Mouse (Mus musculus) yolk sac, embryonic 10.5 days (tissue): ENCODE results near the gene Snrpa.
"Not testable (repeated sequence)": the region's sequence is repeated elsewhere in the genome, so short reads cannot be mapped to it uniquely, and the experiment has no call there.

ENCODE experiments used
- DNase-seq: peaks from one replicate; pipeline ENCODE4 v3.0.0-alpha.2; 2017; ENCODE audit warnings: low spot score

Gene Snrpa

DNA sequence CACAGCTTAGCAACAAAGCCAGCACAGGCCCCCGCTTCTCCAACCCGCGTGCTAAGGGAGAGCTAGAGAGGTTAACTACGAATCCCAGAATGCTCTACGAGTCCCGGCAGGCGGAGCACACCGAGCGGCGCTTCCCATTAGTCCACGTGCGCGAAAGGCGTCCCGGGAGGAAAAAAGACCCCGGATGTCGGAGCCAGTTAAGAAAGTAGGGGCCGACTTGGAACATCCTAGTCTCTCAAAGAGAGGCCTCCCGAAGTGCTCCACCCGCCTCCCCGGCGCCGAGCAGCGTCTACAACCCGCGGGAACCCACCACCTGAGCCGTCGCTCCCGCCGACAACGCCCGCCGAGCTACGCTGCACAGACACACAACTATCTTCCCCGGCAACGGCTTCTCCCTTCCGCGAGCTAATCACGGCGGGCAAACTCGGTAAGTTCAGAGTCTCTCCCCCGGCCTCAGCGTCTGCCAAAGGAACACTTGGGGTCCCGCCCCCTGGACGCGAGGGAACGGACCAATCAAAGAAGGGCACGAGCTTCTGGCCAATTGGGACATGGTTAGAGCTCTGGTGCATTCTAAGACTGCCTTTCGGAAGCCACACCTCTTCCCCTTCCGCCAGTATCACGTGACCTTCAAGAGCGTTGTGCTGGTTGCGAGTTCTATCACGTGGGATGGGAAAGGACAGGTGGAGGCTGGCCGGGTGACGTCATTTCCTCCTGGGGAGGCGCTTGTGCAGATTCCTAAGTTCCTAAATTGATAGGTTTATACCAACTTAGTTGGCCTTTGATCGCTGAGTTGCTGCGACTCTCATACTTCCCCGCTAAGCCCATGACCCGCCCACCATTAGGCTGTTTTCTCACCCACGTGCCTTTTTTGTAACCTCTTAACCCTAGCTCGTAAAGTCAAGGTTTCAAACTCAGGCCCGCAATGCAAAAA is at the start of gene Snrpa, which contains the start of gene BC024978:
Snrpa (minus strand) TSS at position 591 of the 931 bp plus-strand sequence.
BC024978 (plus strand) TSS at position 101 of the 931 bp plus-strand sequence.
- peak; percentile 98 for DNase-seq

DNA sequence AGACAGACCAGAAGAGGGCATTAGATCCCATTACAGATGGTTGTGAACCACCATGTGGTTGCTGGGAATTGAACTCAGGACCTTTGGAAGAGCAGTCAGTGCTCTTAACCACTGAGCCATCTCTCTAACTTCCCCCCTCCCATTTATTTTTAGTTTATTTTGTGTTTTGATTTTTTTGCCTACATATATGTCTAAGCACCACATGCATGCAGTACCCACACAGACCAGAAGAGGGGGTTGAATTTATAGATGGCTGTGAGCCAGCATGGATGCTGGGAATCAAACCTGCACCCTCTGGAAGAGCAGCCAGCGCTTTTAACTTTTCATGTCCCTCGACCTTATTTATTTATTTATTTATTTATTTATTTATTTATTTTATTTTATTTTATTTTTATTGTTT is 48.0 kb upstream of the Snrpa start:
- not testable (repeated sequence) for DNase-seq

DNA sequence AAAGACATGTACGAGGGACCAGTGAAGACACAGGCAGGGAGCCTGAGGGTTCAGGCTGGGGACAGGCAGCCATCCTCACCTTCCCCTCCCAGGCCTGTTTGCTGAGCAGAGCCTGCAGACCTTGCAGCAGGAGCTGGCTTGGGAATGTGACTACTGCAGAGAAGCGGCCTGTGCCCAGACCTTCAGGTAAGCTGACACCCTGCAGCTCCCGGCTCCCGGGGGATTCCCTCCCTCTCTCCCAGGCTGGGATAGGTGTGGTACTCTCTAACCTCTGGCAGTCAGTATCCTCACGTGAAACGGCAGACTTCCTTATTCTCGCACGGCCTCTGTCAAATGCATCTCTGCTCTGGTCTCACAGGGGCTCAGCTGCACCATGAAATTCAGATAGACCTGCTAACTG is 47.1 kb upstream of the Snrpa start:
- no peak for DNase-seq

DNA sequence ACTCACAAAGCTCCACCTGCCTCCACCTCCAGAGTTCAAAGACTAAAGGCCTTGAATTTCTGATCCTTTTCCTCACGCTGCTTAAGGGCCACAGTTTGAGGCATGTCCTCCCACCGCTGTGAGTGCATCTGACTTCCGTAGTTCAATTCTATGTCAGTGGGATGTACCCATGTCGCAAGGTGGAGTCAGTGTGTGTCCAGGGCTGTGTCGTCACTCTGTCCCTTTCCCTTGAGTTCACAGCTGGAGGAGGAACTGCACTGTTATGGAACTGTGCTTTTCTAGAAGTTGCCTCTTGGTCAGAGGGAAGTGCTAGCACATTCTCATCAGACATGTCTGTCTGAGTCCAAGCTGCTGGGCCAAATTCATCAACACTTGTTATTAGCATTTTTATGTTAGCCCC is 42.5 kb upstream of the Snrpa start:
- DNase-seq, result no peak

DNA sequence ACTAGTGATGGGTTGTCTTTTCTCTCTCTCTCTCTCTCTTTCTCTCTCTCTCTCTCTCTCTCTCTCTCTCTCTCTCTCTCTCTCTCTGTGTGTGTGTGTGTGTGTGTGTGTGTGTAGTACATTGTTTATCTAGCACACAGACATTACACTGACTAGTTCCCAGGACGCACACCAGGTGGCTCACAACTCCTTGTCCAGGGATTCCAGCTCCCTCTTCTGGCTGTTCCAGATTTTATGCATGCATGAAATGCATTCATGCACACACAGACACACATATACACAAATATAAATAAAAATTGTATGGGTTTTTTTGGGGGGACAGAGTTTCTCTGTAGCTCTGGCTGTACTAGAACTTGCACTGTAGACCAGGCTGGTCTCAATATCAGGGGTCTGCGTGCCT is 41.5 kb upstream of the Snrpa start:
- DNase-seq, result no peak

DNA sequence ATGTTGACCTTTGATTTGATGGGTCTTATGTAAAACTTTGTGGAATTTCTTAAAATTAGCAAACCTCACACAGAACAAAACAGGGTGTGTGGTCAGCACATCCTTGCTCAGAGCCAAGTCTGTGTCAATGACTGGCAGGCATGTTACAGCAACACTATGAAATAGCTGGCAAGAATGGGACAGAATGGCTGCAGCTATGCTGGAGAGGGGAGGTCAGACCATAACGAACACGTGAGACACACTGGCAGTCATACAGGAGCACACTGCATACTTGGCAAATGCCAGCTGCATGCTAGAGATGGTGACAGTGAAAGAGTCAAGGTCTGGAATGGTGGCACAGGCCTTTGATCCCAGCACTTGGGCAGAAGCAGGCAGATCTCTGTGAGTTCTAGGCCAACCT is 39.7 kb upstream of the Snrpa start:
- no peak for DNase-seq

DNA sequence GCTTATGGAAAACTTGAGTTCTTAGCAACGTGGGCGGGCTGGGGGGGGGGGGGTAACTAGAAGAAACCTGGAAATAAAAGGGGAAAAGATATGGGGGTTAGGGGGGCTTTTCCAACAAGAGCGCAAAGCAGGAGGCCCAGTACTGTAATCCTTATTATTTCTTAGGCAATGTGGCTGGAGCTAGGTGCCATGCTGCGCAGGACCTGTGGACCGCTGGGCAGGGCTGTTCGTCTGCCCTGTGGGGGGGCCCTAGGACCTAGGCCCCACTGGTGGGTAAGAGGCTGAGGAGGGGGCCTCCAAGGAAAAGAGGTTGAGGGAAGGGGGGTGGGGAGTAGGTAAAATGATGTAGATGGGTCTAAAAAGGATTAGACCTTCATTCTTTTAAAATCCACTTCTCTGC is 37.2 kb upstream of the Snrpa start:
- DNase-seq, result no peak

DNA sequence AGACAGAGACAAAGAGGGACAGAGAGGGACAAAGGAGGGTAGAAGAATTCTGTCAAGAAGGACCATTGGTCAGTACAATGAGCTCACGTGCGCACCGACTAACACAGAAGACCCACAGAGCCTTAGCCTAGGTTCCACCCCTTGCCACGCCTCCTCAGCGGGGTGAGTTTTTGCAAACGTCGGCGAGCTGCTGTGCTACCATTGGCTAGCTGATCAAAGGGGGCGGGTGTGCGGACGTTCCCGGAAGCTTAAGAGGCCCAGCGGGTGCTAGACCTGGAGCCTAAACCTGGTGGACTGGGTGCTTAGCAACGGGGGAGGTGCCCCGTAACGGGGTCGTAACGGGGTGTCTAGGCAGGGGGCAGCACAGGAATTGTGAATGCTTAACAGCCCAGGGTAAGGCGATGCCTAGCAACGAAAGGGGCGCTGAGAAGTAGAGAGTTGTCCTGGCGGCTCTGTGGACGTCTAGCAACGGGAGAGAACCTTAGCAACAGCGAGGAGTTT is 36.8 kb upstream of the Snrpa start, which contains the start of gene Coq8b:
Coq8b (plus strand) TSS at position 243 of the 501 bp plus-strand sequence.
- DNase-seq, result peak; percentile 97

DNA sequence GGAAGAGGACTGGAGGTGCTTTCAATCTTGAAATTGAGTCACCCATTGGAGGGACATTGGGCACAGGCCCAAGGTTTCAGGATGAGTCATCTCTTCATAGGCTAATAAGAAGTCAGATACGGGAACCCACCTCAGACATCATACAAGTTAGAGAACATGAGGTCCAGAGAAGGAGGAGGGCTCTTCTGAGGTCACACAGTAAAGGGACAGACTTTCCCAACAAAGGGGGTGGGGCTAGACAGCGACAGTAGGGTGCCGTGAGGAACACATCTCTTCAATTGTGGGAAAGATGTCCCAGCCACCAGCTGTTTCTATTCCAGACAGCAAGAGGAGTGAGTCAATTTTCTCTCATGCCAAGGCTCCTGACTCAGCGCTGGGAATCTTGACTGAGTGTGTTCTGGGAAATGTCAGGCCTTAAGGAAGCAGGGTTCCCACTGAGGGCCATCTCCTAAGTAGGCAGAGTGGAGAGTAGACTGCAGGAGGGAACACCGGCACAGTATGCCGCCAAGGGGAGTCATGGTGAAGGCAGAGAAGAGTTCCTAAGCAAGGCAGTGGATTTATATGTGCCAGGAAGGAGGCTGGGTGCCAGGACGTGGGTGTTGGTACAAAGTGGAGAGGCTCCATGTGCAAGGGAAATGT is 35.7 kb upstream of the Snrpa start:
- DNase-seq, result no peak

DNA sequence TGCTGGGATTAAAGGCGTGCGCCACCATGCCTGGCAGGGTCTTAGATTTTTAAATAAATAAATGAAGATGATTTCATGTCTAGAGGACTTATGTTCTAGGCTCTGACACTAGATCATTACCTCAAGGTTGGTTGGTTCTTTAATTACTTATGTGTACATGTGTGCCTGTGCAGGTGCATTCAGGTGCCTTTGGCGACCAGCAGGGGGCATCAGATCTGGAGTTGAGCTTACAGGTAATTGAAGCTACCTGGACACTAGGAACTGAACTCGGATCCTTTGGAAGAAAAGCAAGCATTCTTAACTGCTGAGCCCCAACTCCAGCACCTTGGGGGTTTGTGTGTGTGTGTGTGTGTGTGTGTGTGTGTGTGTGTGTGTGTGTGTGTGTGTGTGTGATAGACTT is 34.7 kb upstream of the Snrpa start:
- DNase-seq, result no peak

DNA sequence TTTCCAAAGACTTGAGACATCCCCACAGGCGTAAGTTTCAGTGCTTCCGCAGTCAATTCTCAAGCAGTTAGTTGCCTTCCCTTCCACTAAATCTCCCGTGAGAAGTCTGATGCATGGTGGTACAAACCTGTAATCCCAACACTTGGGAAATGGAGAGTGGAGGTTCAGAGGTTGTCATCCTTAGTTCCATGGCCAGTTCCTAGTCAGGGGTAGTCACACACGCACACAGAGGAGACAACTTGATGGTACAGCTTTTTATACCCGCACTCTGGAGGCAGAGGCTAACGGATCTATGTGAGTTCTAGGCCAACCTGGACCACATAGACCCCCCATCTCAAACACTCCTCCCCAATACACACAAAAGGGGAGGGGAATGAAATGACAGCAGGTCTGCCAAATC is 32.8 kb upstream of the Snrpa start:
- DNase-seq, result no peak

DNA sequence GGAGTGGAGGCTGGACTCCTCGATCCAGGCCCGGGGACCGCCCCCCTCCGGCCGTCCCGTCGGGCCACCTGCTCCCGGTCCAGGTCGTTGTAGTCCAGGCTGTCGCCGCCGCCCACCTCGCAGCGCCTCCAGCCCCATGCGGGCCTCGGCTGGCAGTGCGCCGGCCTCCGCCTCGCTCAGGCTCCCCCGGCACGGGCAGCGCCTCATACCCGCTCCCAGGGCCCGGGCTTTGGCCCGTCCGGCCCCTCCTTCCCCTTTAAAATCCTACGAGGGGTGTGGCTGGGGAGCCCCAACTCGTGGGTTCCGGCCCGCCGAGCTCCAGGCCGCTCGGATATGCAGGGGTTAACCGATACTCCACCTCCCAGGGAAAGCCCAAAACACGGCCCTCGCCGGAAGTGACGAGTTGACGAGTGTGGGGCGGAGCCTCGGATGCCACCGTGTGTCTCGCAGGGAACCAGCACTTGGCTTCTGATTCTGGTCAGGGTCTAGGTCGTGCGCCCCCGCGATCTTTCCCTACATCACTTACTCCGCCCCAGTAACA is 32.3 kb upstream of the Snrpa start, which contains the start of gene Itpkc:
Itpkc (minus strand) TSS at position 381 of the 541 bp plus-strand sequence.
- DNase-seq, result peak; percentile 95

DNA sequence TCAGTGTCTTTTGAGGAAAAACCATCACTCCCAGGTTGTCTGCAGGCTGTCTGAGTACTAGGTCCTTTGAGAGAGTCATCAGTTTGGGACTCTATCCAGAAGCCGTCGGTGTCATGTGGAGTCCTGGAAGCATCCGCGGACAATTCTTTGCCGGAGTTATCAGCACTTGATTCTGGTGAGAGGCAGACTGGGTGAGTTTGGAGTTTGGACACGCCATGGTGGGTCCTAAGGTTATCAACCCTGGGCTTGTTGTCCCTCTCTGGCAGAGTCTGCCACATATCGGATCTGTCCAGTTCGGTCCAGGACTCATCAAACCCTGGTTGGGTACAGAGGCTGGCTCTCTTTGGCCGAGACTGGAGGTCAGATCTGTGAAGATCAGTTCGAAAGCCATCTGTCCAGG is 31.6 kb upstream of the Snrpa start:
- no peak for DNase-seq

DNA sequence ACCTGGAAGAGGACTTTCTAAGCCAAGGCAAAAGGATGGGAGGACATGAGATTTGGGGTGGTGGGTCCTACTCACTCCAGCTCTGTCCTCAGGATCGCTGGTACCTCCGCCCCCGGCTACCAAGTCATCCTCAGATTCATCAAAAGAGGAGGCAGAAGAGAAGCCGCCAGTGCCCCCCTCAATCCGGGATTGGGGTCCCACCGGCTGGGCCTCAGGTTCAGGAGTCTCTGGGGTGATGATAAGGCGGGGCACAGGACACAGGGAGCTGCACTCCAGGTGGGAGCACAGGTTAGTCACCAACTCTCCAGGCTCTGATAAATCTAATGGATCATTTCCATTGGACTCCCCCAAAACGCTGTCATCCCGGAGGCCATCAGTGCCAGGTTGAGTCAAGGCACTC is 31.2 kb upstream of the Snrpa start:
- DNase-seq, result no peak

DNA sequence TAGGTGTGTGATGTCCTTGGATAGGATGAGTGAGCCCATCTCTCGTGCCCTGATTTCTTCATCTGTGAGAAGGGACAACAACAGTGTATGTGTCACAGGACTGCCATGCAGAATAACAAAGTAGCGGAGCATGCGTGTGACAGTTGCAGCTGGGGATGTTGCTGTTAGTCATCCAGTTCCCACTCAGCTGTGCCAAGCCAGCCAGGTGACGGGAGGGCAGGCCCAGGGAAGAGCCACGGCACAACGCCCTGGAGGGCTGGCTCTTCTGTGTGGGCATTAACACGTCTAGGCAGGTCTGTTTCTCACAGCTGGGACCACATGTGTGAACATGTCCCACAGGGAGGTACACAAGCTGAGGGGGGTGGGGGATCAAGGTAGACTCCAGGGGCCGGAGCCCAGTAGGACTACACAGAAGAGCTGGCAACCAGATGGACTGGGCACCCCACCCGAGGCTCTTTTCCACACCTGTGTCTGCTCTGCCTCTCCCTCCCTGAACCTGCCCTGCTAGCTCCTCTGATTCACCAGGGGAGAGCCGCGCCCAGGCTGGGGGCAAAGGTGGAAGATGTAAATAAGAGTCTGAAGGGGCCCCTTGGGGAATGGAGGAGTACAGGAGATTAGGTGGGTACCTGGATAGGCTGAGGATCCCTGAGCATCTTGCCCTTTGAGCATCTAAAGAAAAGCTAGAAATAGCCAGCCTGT is 29.0 kb upstream of the Snrpa start:
- no peak for DNase-seq

DNA sequence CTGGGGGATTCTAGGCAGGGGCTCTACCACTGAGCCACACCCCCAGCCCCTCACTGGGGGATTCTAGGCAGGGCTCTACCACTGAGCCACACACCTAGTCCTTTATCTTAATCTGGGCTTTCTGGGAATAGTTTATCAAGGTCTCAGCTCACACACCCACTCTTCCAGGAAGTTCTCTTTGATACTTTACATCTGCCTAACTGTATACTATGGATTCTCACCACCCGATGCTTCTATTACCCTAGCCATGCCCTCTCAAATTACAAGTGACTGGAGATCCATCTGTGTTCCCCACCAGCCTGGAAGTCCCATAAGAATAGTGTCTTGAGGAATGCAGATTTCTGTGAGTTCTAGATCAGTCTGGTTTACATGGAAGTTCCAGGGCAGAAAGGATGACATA is 26.5 kb upstream of the Snrpa start:
- no peak for DNase-seq

DNA sequence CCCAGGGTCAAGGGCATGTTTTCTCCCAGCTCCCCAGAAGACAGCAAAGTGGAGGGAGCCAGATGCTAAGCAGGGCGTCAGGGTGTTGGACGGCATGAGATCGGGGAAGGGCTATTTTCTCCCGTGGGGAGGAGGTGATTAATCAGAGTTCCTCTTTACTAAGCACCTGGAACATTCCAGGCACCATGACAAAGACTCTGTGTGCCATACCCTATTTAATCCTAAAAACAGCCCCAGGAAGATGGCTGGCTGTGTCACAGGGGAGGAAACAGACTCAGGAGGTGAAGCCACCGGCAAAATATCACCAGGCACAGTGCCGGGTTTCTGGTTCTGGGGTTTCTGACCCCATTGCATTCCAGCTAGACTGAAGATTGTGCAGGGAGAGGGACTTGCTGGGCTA is 25.9 kb upstream of the Snrpa start:
- no peak for DNase-seq

DNA sequence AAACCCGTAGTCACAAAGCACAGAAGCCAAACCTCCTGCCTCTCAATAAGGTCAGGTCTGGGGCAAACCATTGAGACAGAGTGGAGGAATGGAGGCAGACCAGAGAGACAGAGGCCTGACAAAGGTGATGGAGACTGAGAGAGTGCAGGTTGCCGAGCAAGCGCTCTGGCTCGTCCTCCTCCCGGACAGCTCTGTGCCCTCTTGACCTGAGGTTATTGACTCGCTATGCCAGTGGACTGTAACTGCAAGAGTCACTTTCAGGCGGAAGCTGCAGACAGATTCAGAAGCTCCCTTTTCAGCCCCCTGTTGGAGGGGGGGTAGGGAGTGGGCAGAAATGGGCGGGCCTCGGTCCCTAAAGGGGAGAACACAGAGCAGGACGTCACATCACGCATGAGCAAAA is 23.9 kb upstream of the Snrpa start:
- DNase-seq, result no peak

DNA sequence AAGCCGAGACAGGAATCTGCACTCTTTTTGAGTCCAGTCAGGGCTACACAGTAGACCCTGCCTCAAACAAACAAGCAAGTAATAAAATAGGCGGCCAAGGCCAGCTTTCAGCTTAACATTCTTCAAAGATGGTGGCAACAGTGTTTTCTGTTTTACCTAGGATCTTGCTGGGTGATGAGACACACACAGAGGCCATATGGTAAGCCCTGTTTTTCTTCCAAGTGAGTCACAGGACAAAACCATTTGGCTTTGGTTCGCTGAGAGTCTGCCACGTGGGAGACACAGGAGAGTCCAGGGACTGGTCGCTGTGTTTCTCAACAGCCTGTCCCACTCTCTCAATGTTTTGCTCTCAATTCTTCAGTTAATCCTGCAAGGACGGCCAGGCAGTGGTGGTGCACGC is 22.5 kb upstream of the Snrpa start:
- DNase-seq, result no peak

DNA sequence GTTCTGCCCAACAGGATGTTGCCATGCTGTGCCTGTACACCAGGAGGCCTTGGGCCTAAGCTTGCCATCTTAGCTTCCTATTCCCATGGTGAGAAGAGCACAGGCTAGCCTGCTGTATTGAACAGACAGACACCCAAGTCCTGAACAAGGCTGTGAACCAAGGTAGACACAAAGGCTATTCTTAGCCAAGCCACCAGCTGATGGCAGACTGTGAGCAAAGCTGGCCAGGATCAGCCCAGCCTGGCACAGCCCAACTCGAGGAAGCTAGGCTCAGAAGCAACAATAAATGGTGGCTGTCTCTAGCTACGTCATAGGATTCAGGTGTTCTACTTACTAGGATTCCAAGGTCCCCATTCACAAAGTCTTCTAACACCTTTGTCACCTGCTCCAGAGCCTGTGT is 16.6 kb upstream of the Snrpa start:
- DNase-seq, result no peak

DNA sequence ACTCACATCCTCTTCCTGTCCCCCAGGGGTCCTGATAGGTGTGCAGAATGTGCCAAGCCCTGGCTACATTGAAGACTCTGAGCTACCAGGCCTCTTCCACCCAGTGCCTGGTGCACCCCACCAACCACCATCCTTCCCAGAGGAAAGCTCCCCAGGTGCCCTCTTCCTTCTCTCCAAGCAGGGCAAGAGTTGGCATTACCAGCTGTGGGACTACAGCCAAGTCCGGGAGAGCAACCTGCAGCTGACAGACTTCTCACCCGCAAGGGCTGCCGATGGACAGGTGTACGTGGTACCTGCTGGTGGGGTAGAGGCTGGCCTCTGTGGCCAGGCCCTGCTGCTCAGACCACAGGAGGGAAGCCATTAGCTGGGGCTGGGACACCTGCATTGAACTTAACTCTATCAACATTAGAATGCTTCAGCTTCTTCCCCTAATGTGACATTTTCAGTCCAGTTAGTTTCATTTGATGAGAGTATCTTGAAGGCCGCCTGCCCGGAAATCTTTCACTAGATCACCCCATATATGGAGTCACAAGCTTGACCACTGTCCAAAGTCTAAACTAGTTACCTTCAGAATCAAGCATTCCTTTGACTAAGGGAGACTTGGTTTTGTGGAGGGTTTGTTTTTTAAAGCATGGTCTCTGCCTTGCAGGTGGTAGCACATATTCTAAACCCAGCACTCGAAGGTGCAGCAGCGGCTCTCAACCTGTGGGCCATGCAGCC is 7.8 kb upstream of the Snrpa start:
- no peak for DNase-seq

DNA sequence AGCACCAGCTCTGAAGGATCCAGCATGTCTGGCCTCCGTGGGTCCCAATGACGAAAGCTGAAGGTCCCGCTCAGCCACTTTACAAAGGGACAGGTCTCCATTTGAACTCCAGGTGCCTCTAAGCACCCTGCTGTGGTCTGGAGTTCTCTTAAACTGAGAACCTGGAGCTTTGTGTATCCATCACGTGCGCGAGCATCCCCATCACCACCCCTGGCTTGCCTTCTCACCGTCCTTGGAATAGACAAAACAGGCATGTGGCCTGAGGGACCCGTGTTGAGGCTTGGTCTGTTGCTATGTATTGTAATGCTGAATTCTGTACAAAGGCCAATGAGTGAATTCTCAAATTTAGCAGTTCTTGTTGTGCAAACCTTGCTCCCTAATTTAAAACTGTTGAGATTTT is 2.7 kb upstream of the Snrpa start:
- no peak for DNase-seq
